Comparison of ENCODE assay signal across 28 mouse cellular contexts in the genomic region with DNA sequence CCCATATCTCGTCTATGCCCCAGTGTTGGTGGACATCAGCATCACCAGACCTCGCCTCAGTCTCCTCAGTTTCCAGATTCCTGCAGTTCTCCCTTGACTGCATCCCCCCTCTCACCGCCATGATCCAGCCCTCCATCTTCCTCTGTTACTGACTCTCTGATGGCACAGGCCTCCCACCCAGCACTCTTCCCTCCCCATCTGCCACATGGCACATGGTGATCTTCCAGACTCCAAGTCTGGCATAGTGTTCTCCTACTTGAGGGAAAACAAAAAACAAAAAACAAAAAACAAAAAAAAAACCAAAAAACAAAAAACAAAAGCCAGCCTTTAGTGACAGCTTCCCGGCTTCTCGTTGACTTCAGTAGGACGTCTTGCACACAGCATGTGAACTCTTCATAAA.
"Had no signal": no experiment of that assay in that cellular context is flagged by ENCODE, and none has a peak within 500 bp of the region (broad histone marks: within the 10 kb centered on the region; RNA-seq: fewer than 3 reads in every experiment).

No protein-coding gene starts in this region.

- H3K27ac ChIP-seq: heart, embryonic 10.5 days; heart, embryonic 13.5 days; heart, embryonic 15.5 days; hindbrain, embryonic 10.5 days; hindbrain, embryonic 12.5 days; hindbrain, embryonic 13.5 days; hindbrain, embryonic 14.5 days; hindbrain, embryonic 15.5 days; hindbrain, postnatal 0 days; intestine, embryonic 15.5 days; kidney, embryonic 15.5 days; kidney, postnatal 0 days; left cerebral cortex, adult 2 months had no signal

- DNase-seq: heart, postnatal 10 days; heart, postnatal 14 days; heart, postnatal 36 days; heart, postnatal 4 days; kidney, adult 11 months; kidney, adult 18-20 months; kidney, adult 2 months; kidney, adult 8-10 months; kidney, adult 9 months; kidney, postnatal 10 days; kidney, postnatal 14 days; kidney, postnatal 36 days; kidney, postnatal 4 days; layer of hippocampus, adult 9-11 months had no signal

- H3K4me3 ChIP-seq: heart, embryonic 10.5 days; heart, embryonic 12.5 days; heart, embryonic 13.5 days; heart, embryonic 15.5 days; hindbrain, embryonic 10.5 days; hindbrain, embryonic 12.5 days; hindbrain, embryonic 13.5 days; hindbrain, embryonic 15.5 days; intestine, embryonic 15.5 days; kidney, embryonic 15.5 days; left cerebral cortex, adult 2 months had no signal
